Mouse (Mus musculus): ENCODE measurements around the gene Nutf2-ps1.

DNA sequence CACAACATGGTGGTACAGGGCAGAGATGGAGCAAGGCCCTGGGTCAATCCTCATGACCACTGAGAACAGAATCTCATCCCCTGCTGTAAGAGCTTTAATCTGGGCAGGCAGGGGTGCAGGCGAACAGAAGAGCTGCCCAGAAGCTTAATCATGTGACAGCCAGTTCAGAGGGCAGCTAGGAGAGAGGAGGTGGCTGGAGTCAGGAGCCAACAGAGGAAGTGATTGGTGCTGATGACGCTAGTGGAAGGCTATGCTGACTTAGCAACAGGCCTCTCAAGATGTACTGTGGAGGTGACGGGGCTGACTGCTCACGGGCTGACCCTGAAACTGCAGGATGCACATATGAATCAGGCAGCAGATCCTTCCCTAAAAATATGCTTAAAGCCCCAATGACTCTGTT lies 24.7 kb downstream of the Nutf2-ps1 start:
- TF ChIP-seq CTCF (IDR thresholded peaks at IDR 0.05) (no peak), EP300 (IDR thresholded peaks at IDR 0.05; ENCODE audit: insufficient read depth, low read depth, low read length) (no peak), POLR2A (IDR thresholded peaks at IDR 0.05; ENCODE audit: insufficient read depth, low read depth, low read length) (no peak)

All from heart, adult 2 months (tissue).